Mouse (Mus musculus) heart, embryonic 15.5 days (tissue): ENCODE data around the gene Il25. TPM values are rescaled to one million over a fixed set of nuclear protein-coding genes. Genes with fewer than 3 reads are reported as not detected.
A peak's percentile ranks its signal among the peaks of the same experiment; 100 is the strongest.
"Not testable (repeated sequence)": the region's sequence is repeated elsewhere in the genome, so short reads cannot be mapped to it uniquely, and the experiment has no call there.

Source experiments
- ATAC-seq: fragments of 200-750 bp; cut with Nextera tagmentation; replicated peaks from 2 replicates; pipeline ENCODE4 v1.8.0; 2017; ENCODE audit warnings: low read depth, moderate TSS enrichment; ENCODE audit not compliant: insufficient number of reproducible peaks, insufficient read depth, low FRiP score
- H3K27ac ChIP-seq: fragments of 300-500 bp; sonication (generic); 2 replicates; pipeline ENCODE4 v1.5.1; 2015; ENCODE audit warnings: mild to moderate bottlenecking, inconsistent platforms
- H3K27me3 ChIP-seq: fragments of 300-500 bp; sonication (generic); 2 replicates; pipeline ENCODE4 v1.6.1; 2015; ENCODE audit warnings: inconsistent platforms
- H3K36me3 ChIP-seq: fragments of 300-500 bp; sonication (generic); 2 replicates; pipeline ENCODE4 v1.6.1; 2015; ENCODE audit warnings: mild to moderate bottlenecking, inconsistent platforms
- H3K4me1 ChIP-seq: fragments of 300-500 bp; sonication (generic); replicated peaks from 2 replicates; pipeline ENCODE4 v1.6.1; 2015; ENCODE audit warnings: inconsistent platforms
- H3K4me2 ChIP-seq: fragments of 300-500 bp; sonication (generic); 2 replicates; pipeline ENCODE4 v1.6.1; 2015; ENCODE audit warnings: inconsistent platforms, mild to moderate bottlenecking, moderate library complexity
- H3K4me3 ChIP-seq: fragments of 300-500 bp; sonication (generic); 2 replicates; pipeline ENCODE4 v1.5.1; 2015; ENCODE audit warnings: mild to moderate bottlenecking, inconsistent platforms
- H3K9ac ChIP-seq: fragments of 300-500 bp; sonication (generic); 2 replicates; pipeline ENCODE4 v1.6.1; 2015; ENCODE audit warnings: mild to moderate bottlenecking, inconsistent platforms
- H3K9me3 ChIP-seq: fragments of 300-500 bp; sonication (generic); replicated peaks from 2 replicates; pipeline ENCODE4 v1.6.1; 2016; ENCODE audit warnings: inconsistent platforms
- WGBS: fragments of 180-500 bp; shearing (Covaris S2); methylation state at CpG from one replicate; pipeline ENCODE4 v1.1.7; 2015; ENCODE audit warnings: mixed read lengths; 5-methylcytosine and 5-hydroxymethylcytosine counted together
- polyA plus RNA-seq: library from polyadenylated mRNA; unstranded; fragments of >200 nt; fragmentation: Nextera tagmentation; extraction: Ambion mirVana; gene quantifications from 2 replicates; pipeline ENCODE4 v1.2.1, GENCODE M21; 2015

The Il25 gene
- polyA plus RNA-seq, 1 experiment from 2014 or later, result not detected

GRCm38 (mm10) chr14:54943971-54944370 is 11.5 kb downstream of the Il25 start:
- no peak overlapping the region for H3K4me3 ChIP-seq
- no peak for ATAC-seq
- no peak overlapping the region for H3K9ac ChIP-seq
- 94% methylated on average over 7 of the region's 7 CpGs for WGBS
- H3K9me3 ChIP-seq, result no peaks in the 10 kb centered on the region
- H3K4me2 ChIP-seq, result no peak overlapping the region
- no peak overlapping the region; the same call in 1 of the 2 replicates for H3K27ac ChIP-seq
- H3K27me3 ChIP-seq, result no peaks in the 10 kb centered on the region
- H3K4me1 ChIP-seq, result peaks cover 8% of the 10 kb centered on the region
- H3K36me3 ChIP-seq, result peaks cover 58% of the 10 kb centered on the region

GRCm38 (mm10) chr14:54944939-54945338 is 12.4 kb downstream of the Il25 start:
- no peak for ATAC-seq
- Histone ChIP-seq H3K27ac (no peak overlapping the region), H3K36me3 (peaks cover 68% of the 10 kb centered on the region), H3K4me1 (peaks cover 15% of the 10 kb centered on the region), H3K9me3 (no peaks in the 10 kb centered on the region), H3K9ac (no peak overlapping the region), H3K4me2 (no peak overlapping the region), H3K27me3 (no peaks in the 10 kb centered on the region), H3K4me3 (no peak overlapping the region)
- WGBS, result 61% methylated on average over 2 of the region's 2 CpGs

GRCm38 (mm10) chr14:54945975-54946704 is 13.6 kb downstream of the Il25 start:
- H3K9me3 ChIP-seq, result no peaks in the 10 kb centered on the region
- H3K9ac ChIP-seq, result no peak overlapping the region
- H3K27me3 ChIP-seq, result no peaks in the 10 kb centered on the region
- peaks cover 73% of the 10 kb centered on the region for H3K36me3 ChIP-seq
- H3K4me2 ChIP-seq, result no peak overlapping the region
- 40% methylated on average over 19 of the region's 19 CpGs for WGBS
- ATAC-seq, result peak; percentile 18; the same call in 1 of the 2 replicates
- peaks cover 15% of the 10 kb centered on the region for H3K4me1 ChIP-seq
- H3K27ac ChIP-seq, result no peak overlapping the region
- H3K4me3 ChIP-seq, result no peak overlapping the region

GRCm38 (mm10) chr14:54947008-54947407 is 14.5 kb downstream of the Il25 start:
- H3K27ac ChIP-seq, H3K9ac ChIP-seq, H3K4me3 ChIP-seq, ATAC-seq, H3K27me3 ChIP-seq, H3K4me2 ChIP-seq, H3K9me3 ChIP-seq: not testable (repeated sequence)
- peaks cover 71% of the 10 kb centered on the region for H3K36me3 ChIP-seq
- WGBS, result 78% methylated on average over 11 of the region's 11 CpGs
- peaks cover 15% of the 10 kb centered on the region for H3K4me1 ChIP-seq

- H3K36me3 ChIP-seq, result peaks cover 71% of the 10 kb centered on the region
- peak overlapping the region; percentile 18; the same call in 1 of the 2 replicates for H3K27ac ChIP-seq
- WGBS, result 66% methylated on average over 9 of the region's 9 CpGs
- ATAC-seq, result no peak
- no peak overlapping the region for H3K4me2 ChIP-seq
- no peaks in the 10 kb centered on the region for H3K9me3 ChIP-seq
- H3K4me3 ChIP-seq, result no peak overlapping the region
- H3K9ac ChIP-seq, result peak overlapping the region; percentile 17; the same call in 1 of the 2 replicates
- peaks cover 18% of the 10 kb centered on the region for H3K4me1 ChIP-seq
- no peaks in the 10 kb centered on the region for H3K27me3 ChIP-seq
Observed at GRCm38 (mm10) chr14:54948781-54949180, 16.3 kb downstream of the Il25 start.

- Histone ChIP-seq H3K27ac (no peak overlapping the region), H3K4me1 (peaks cover 18% of the 10 kb centered on the region), H3K4me2 (no peak overlapping the region), H3K36me3 (peaks cover 72% of the 10 kb centered on the region), H3K9ac (no peak overlapping the region), H3K9me3 (no peaks in the 10 kb centered on the region), H3K27me3 (no peaks in the 10 kb centered on the region), H3K4me3 (no peak overlapping the region)
- WGBS, result 51% methylated on average over 12 of the region's 12 CpGs
- no peak for ATAC-seq
Observed at GRCm38 (mm10) chr14:54950493-54950892, 18.0 kb downstream of the Il25 start.

GRCm38 (mm10) chr14:54951587-54951986 is 19.1 kb downstream of the Il25 start:
- ATAC-seq, result no peak
- Histone ChIP-seq H3K9ac (no peak overlapping the region), H3K36me3 (peaks cover 76% of the 10 kb centered on the region), H3K27ac (no peak overlapping the region), H3K4me2 (no peak overlapping the region), H3K27me3 (no peaks in the 10 kb centered on the region), H3K9me3 (no peaks in the 10 kb centered on the region), H3K4me3 (no peak overlapping the region), H3K4me1 (peaks cover 18% of the 10 kb centered on the region)
- 83% methylated on average over 6 of the region's 6 CpGs for WGBS

- WGBS, result 70% methylated on average over 8 of the region's 8 CpGs
- Histone ChIP-seq H3K4me2 (no peak overlapping the region), H3K4me1 (peaks cover 24% of the 10 kb centered on the region), H3K4me3 (no peak overlapping the region), H3K36me3 (peaks cover 71% of the 10 kb centered on the region), H3K9ac (no peak overlapping the region), H3K27me3 (no peaks in the 10 kb centered on the region), H3K9me3 (no peaks in the 10 kb centered on the region), H3K27ac (no peak overlapping the region)
- no peak for ATAC-seq
Observed at GRCm38 (mm10) chr14:54953664-54954206, 21.2 kb downstream of the Il25 start.

GRCm38 (mm10) chr14:54954474-54954873 is 22.0 kb downstream of the Il25 start:
- Histone ChIP-seq H3K9ac (no peak overlapping the region), H3K27ac (no peak overlapping the region), H3K27me3 (no peaks in the 10 kb centered on the region), H3K4me1 (peaks cover 22% of the 10 kb centered on the region; the same call in 1 of the 2 replicates), H3K36me3 (peaks cover 64% of the 10 kb centered on the region), H3K4me3 (no peak overlapping the region), H3K9me3 (no peaks in the 10 kb centered on the region), H3K4me2 (no peak overlapping the region)
- no peak for ATAC-seq
- WGBS, result 63% methylated on average over 3 of the region's 3 CpGs

GRCm38 (mm10) chr14:54955481-54955880 is 23.0 kb downstream of the Il25 start:
- Histone ChIP-seq H3K27me3 (no peaks in the 10 kb centered on the region), H3K4me2 (no peak overlapping the region), H3K36me3 (peaks cover 58% of the 10 kb centered on the region), H3K4me3 (no peak overlapping the region), H3K4me1 (peaks cover 23% of the 10 kb centered on the region), H3K27ac (0 out of 2 replicates have a peak overlapping the region, but pooled peaks have one; percentile 31), H3K9ac (no peak overlapping the region), H3K9me3 (no peaks in the 10 kb centered on the region)
- 55% methylated on average over 3 of the region's 3 CpGs for whole genome bisulfite sequencing
- ATAC-seq, result no peak

- WGBS, result 60% methylated on average over 9 of the region's 9 CpGs
- Histone ChIP-seq H3K4me1 (peaks cover 34% of the 10 kb centered on the region), H3K27ac (peak overlapping the region; percentile 43; the same call in 1 of the 2 replicates), H3K9me3 (no peaks in the 10 kb centered on the region), H3K27me3 (no peaks in the 10 kb centered on the region), H3K36me3 (peaks cover 48% of the 10 kb centered on the region), H3K4me2 (peak overlapping the region; percentile 37), H3K4me3 (peak overlapping the region; percentile 19), H3K9ac (0 out of 2 replicates have a peak overlapping the region, but pooled peaks have one; percentile 28)
- 0 out of 2 replicates have a peak, but pooled peaks have one; percentile 17 for ATAC-seq
Observed at GRCm38 (mm10) chr14:54956533-54956932, 24.0 kb downstream of the Il25 start.
